Mouse (Mus musculus): ENCODE measurements around the gene Col16a1. TPM values are rescaled to one million over a fixed set of nuclear protein-coding genes. Genes with fewer than 3 reads are reported as not detected.

The Col16a1 gene
- polyA plus RNA-seq, 1 experiment from 2014 or later = 5.1 TPM

DNA sequence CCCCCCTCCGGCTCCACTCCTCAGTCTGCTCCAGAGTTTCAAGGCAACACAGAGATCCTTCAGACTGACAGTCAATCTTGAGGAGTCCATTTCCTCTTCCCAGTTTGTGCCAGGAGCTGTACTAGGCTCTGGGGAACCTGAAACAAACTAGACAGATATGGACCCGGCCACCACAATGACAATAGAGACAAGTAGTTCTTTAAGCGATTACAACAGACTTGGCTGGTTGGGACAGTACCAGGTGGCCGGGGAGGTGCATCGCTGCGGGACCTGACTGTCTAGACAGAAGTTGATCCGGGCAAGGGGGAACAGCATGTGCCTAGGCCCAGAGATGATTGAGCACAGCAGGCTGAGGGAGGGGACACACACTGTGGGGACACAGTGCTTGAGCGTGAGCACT, 53.5 kb downstream of the Col16a1 start:
- no peak for ATAC-seq (replicated peaks)
- H3K4me3 ChIP-seq = no peak overlapping the region
- H3K4me2 ChIP-seq (replicated peaks) = no peak overlapping the region
- no peaks in the 10 kb centered on the region for H3K9me3 ChIP-seq
- H3K27me3 ChIP-seq = 0 out of 2 replicates have a peak, but pooled peaks cover 8% of the 10 kb centered on the region
- no peak overlapping the region for H3K27ac ChIP-seq (replicated peaks)
- no peak overlapping the region for H3K9ac ChIP-seq (replicated peaks)
- H3K36me3 ChIP-seq = no peaks in the 10 kb centered on the region
- 18% methylated on average over 8 of the region's 8 CpGs for WGBS
- 0 out of 2 replicates have a peak, but pooled peaks cover 3% of the 10 kb centered on the region for H3K4me1 ChIP-seq

DNA sequence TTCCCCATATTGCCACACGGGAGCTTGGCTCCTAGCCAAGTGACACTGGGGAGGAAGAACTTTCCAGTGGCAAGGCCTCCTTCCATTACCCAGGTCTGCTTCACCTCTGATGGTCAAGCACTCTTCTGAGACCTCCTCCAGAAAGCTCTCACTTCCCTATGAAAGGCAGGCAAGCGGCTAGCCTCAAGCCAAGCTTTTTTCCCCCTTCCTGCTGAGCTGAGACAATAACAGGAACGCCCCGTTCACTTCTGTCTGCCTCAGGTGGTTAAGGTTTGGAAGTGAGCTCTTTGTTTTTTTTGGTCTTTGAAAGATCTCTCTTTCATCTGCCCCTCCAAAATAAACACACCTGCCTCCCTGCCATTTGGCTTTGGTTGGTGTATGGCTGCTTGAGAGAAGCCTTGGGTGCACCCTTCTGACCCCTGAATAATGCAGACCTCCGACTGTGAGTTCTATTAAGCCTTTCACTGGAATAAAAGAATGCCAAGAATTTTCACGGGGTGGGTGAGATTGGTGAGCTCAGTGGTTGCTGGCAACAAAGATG, 54.5 kb downstream of the Col16a1 start, which contains the start of gene Pef1:
Gene Pef1, plus strand, starts transcription at position 448 of the 541 bp plus-strand sequence.
- Histone ChIP-seq H3K27ac (replicated peaks) (no peak within 1 kb of the TSS), H3K9me3 (no peaks in the 10 kb centered on the region), H3K27me3 (0 out of 2 replicates have a peak, but pooled peaks cover 8% of the 10 kb centered on the region), H3K4me3 (no peak within 1 kb of the TSS), H3K4me2 (replicated peaks) (no peak within 1 kb of the TSS), H3K4me1 (peaks cover 3% of the 10 kb centered on the region; the same call in 1 of the 2 replicates), H3K9ac (replicated peaks) (no peak within 1 kb of the TSS), H3K36me3 (no peaks in the 10 kb centered on the region)
- ATAC-seq (replicated peaks) = no peak
- 3% methylated on average over 6 of the region's 6 CpGs for WGBS

DNA sequence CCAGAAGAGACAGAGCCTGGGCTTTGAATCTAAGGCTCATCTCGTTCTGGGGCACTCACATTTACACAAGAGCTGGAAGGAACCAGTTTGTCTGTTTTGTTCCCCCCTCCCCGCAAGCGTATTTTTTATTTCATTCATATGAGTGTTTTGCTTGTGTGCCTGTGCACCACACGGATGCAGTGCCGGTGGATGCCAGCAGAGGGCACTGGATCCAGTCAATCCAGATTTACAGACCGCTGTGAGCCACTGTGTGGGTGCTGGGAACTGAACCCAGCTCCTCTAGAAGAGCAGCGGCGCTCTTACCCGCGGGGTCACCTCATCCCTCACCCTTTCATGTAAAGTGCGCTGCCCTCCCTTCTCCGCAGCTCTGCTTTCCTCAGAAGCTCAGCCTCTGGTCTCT, 56.0 kb downstream of the Col16a1 start:
- ATAC-seq (replicated peaks) = no peak
- H3K4me2 ChIP-seq (replicated peaks) = no peak overlapping the region
- no peak overlapping the region for H3K27ac ChIP-seq (replicated peaks)
- no peak overlapping the region for H3K4me3 ChIP-seq
- no peaks in the 10 kb centered on the region for H3K36me3 ChIP-seq
- H3K27me3 ChIP-seq = 0 out of 2 replicates have a peak, but pooled peaks cover 8% of the 10 kb centered on the region
- H3K9me3 ChIP-seq = no peaks in the 10 kb centered on the region
- no peak overlapping the region for H3K9ac ChIP-seq (replicated peaks)
- peaks cover 12% of the 10 kb centered on the region for H3K4me1 ChIP-seq
- WGBS = 80% methylated on average over 12 of the region's 12 CpGs

DNA sequence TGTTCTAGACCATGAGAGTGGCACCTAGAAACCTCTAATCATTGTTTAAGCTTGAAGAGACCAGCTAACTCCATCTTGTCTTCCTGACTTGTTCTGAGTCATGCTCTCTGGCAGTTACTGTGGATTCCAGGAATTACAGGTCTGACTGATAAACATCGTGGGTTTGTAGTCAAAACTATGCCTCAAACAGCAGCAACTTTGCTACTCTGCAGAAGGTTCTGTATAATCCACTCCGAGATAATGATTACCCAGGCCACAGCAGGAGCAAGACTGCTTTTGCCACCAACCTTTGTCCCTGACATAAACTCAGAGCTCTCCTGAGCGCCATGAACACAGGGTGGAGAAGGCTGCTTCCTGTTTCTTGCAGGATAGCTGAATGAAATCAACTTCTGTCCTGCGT, 56.9 kb downstream of the Col16a1 start:
- peaks cover 16% of the 10 kb centered on the region for H3K4me1 ChIP-seq
- 0 out of 2 replicates have a peak, but pooled peaks cover 8% of the 10 kb centered on the region for H3K27me3 ChIP-seq
- no peak for ATAC-seq (replicated peaks)
- H3K4me2 ChIP-seq (replicated peaks) = no peak overlapping the region
- no peak overlapping the region for H3K27ac ChIP-seq (replicated peaks)
- 86% methylated on average over 4 of the region's 4 CpGs for WGBS
- no peak overlapping the region for H3K4me3 ChIP-seq
- no peaks in the 10 kb centered on the region for H3K9me3 ChIP-seq
- no peaks in the 10 kb centered on the region for H3K36me3 ChIP-seq
- no peak overlapping the region for H3K9ac ChIP-seq (replicated peaks)

DNA sequence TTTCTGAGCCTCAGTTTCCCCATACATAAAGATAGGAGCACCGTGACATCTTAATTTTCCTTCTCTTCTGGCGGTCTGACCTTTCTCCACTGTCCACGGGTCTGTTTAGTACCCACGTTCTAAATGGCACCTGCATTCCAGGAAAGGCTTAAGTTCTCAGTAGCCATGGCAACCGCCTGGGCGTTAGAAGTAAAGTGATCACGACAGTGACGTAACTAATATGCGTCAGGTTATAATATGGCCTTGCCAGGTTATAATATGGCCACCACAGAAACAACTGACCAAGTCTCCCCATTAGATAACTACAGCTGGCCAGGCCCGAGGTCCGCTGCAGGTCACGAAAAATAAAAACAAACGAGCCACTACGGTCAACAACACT, 59.4 kb downstream of the Col16a1 start:
- Histone ChIP-seq H3K36me3 (no peaks in the 10 kb centered on the region), H3K27me3 (no peaks in the 10 kb centered on the region), H3K9ac (replicated peaks) (peak overlapping the region; percentile 20; the same call in 1 of the 2 replicates), H3K4me1 (peaks cover 16% of the 10 kb centered on the region), H3K9me3 (no peaks in the 10 kb centered on the region), H3K4me3 (peak overlapping the region; percentile 66), H3K27ac (replicated peaks) (0 out of 2 replicates have a peak overlapping the region, but pooled peaks have one; percentile 58), H3K4me2 (replicated peaks) (peak overlapping the region; percentile 40)
- WGBS = 10% methylated on average over 14 of the region's 14 CpGs
- ATAC-seq (replicated peaks) = peak; percentile 36; the same call in 1 of the 2 replicates

DNA sequence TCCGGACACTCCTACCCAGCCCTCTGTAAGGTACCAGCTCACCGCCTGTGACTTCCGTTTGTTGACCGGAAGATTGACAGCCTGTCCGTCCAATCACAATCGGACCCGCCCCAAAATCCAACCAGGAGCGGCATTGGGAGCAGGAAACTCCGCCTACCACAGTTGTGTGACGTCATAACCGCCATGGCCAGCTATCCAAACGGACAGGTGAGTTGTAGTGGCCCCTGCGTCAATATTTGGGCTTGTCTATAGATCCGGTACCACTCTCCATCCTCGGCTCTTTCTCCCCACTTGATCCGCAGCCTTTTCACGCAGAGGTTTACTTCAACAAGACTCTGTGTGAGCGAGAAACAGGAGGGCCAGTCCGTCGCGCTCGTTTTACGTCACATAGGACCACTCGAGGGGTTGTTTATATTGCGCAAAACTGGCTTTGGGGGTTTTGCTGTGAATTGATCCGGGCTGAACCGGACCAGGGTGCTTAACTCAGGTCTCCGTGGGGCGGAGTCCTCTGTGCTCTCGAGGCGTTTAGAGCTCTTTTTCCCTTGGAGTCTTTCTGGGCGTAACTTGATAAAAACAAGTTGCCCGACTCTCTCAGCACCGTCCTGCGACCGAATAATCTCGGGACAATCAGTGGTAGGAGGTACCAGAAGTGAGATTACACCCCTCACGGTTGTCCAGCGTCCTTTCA, 59.9 kb downstream of the Col16a1 start:
- peak overlapping the region; percentile 58 for H3K27ac ChIP-seq (replicated peaks)
- H3K27me3 ChIP-seq = no peaks in the 10 kb centered on the region
- WGBS = under 1% methylated on average over 39 of the region's 39 CpGs

DNA sequence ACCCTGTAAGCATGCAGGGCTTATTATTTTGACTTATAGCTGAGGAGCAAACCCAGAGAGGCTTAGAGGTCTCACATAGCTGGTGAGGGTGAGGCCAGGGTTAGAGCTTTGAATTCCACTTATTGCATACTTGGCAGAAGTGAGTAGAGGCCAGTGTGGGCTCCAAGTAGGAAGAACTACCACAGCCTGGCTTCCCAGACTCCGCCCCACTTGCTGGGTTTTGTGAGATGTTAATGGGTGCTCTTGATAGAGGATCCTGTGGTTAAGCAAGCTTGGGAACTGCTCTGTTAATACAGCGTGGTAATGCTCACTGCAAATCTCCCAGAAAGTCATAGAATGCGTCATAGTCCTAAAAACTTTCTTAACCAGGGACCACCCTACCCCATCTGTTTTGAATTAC, 61.3 kb downstream of the Col16a1 start:
- no peaks in the 10 kb centered on the region for H3K9me3 ChIP-seq
- WGBS = 89% methylated on average over 3 of the region's 3 CpGs
- H3K4me2 ChIP-seq (replicated peaks) = no peak overlapping the region
- no peak overlapping the region for H3K27ac ChIP-seq (replicated peaks)
- no peak overlapping the region for H3K9ac ChIP-seq (replicated peaks)
- no peaks in the 10 kb centered on the region for H3K27me3 ChIP-seq
- H3K36me3 ChIP-seq = no peaks in the 10 kb centered on the region
- ATAC-seq (replicated peaks) = no peak
- H3K4me3 ChIP-seq = no peak overlapping the region
- peaks cover 16% of the 10 kb centered on the region for H3K4me1 ChIP-seq

More for the DNA sequence above, 59.9 kb downstream of the Col16a1 start:
- Histone ChIP-seq H3K4me2 (replicated peaks) (peak overlapping the region; percentile 62), H3K4me3 (peak overlapping the region; percentile 66), H3K4me1 (peaks cover 16% of the 10 kb centered on the region), H3K9me3 (no peaks in the 10 kb centered on the region), H3K36me3 (no peaks in the 10 kb centered on the region), H3K9ac (replicated peaks) (peak overlapping the region; percentile 51)
- ATAC-seq (replicated peaks) = peak; percentile 97

DNA sequence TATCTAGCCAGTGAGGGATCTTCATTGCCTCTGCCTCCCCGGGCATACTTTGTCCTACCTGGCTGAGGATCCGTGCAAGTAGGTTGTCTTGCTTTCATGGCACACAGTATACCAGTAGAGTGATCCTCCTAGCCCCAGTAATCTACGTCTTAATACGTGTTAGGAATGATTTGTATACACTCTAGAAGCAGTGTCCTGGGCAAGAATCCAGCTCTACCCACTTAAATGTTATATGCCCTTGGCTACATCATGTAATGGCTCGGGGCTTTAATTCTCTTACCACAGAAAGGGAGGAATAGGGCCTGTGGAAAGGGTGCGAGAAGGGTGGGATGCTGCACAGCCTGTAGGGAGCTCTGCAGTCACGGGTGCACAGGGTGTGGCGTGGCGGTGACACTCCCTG, 62.0 kb downstream of the Col16a1 start:
- Histone ChIP-seq H3K4me1 (peaks cover 16% of the 10 kb centered on the region), H3K4me2 (replicated peaks) (no peak overlapping the region), H3K4me3 (no peak overlapping the region), H3K36me3 (no peaks in the 10 kb centered on the region), H3K9ac (replicated peaks) (no peak overlapping the region), H3K9me3 (no peaks in the 10 kb centered on the region), H3K27ac (replicated peaks) (no peak overlapping the region), H3K27me3 (no peaks in the 10 kb centered on the region)
- WGBS = 94% methylated on average over 9 of the region's 9 CpGs
- ATAC-seq (replicated peaks) = no peak

DNA sequence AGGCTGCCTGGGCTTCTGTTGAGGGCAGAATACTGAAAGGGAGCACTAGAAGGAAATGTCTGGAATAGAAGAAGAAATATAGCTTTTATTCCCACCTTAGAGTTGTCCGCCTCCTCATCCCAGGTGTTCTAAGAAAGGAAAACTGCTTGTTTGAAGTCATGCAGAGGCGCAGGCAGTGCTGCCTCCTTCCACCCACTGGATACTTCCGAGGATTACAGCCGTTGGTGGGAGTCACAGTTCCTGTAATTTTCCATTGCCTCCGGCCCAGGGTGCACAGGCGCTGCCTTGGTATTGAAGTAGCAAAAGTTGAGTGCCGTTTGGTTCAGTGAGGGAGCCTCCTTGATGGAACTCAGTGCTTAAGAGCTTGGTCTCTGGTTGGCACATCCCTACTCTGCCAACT, 62.5 kb downstream of the Col16a1 start:
- no peak overlapping the region for H3K9ac ChIP-seq (replicated peaks)
- peaks cover 16% of the 10 kb centered on the region for H3K4me1 ChIP-seq
- no peak for ATAC-seq (replicated peaks)
- 89% methylated on average over 7 of the region's 7 CpGs for WGBS
- H3K36me3 ChIP-seq = no peaks in the 10 kb centered on the region
- H3K27me3 ChIP-seq = no peaks in the 10 kb centered on the region
- no peak overlapping the region for H3K27ac ChIP-seq (replicated peaks)
- no peak overlapping the region for H3K4me3 ChIP-seq
- no peaks in the 10 kb centered on the region for H3K9me3 ChIP-seq
- H3K4me2 ChIP-seq (replicated peaks) = no peak overlapping the region

DNA sequence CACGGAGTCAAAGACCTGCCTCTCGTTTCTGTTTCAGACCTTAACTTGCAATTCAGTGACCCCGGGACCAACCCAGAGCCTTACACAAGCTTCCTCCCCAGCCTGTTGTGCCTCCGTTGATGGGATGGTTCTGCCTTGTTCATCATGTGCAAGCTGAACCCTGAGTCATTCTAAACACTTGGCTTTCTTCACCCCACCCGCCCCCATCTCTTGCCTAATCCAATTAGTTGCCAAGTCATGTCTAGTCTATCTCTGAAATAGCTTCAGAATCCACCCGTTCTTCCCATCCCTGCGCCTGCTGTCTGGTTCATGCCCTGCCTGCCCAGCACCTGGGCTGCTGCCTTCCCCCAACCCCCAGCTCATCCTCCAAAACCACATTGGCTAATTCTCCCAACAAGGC, 64.7 kb downstream of the Col16a1 start:
- Histone ChIP-seq H3K9ac (replicated peaks) (no peak overlapping the region), H3K27me3 (no peaks in the 10 kb centered on the region), H3K4me1 (peaks cover 13% of the 10 kb centered on the region), H3K4me3 (no peak overlapping the region), H3K36me3 (0 out of 2 replicates have a peak, but pooled peaks cover 4% of the 10 kb centered on the region), H3K9me3 (no peaks in the 10 kb centered on the region), H3K27ac (replicated peaks) (no peak overlapping the region), H3K4me2 (replicated peaks) (no peak overlapping the region)
- ATAC-seq (replicated peaks) = no peak
- WGBS = 86% methylated on average over 7 of the region's 7 CpGs

DNA sequence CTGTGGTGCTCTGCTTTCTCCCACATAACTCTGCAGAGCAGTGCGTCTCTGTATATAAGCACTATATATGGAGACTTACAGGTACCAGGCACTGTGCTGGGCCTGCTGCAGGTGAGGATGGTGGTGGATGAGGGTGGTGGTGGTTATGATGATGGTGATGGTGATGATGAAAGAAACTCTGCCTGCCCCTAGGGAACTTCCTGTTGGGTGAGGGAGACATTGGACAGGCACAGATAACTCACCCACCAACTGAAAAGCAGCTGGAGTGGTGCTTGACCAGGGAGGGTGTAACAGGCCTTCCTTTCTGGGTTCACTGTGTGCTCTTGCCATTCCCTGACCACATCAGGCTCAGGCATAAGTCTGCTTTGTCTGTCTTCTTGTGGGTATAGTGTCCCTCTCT, 65.1 kb downstream of the Col16a1 start:
- ATAC-seq (replicated peaks) = no peak
- 100% methylated on average over 1 of the region's 1 CpGs for WGBS

DNA sequence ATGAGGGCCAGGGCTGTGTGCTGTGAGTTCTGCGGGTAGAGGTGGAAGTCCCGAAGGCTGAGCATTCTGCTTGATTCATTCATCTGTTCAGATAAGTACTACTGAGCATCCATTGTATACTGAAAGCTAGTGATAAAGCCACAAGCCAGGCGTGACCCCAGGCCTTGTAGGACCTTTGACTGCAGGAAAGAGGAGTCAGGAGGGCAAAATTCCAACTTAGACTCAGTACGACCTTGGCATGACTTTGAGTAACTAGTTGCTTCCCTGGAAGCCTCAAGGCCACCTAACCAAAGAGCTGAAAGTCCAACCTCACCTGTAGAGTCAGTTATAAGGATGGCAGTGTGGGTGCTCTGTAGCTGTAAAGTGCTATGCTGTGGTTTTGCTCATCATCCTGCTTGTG, 73.1 kb downstream of the Col16a1 start:
- no peaks in the 10 kb centered on the region for H3K4me1 ChIP-seq
- ATAC-seq (replicated peaks) = no peak
- no peak overlapping the region for H3K9ac ChIP-seq (replicated peaks)
- H3K9me3 ChIP-seq = no peaks in the 10 kb centered on the region
- H3K4me2 ChIP-seq (replicated peaks) = no peak overlapping the region
- H3K27ac ChIP-seq (replicated peaks) = no peak overlapping the region
- H3K27me3 ChIP-seq = no peaks in the 10 kb centered on the region
- H3K4me3 ChIP-seq = no peak overlapping the region
- 89% methylated on average over 4 of the region's 4 CpGs for WGBS
- peaks cover 17% of the 10 kb centered on the region; the same call in 1 of the 2 replicates for H3K36me3 ChIP-seq

More for the DNA sequence above, 65.1 kb downstream of the Col16a1 start:
- H3K27ac ChIP-seq (replicated peaks) = no peak overlapping the region
- peaks cover 13% of the 10 kb centered on the region for H3K4me1 ChIP-seq
- H3K36me3 ChIP-seq = 0 out of 2 replicates have a peak, but pooled peaks cover 4% of the 10 kb centered on the region
- no peaks in the 10 kb centered on the region for H3K27me3 ChIP-seq
- H3K9ac ChIP-seq (replicated peaks) = no peak overlapping the region
- no peak overlapping the region for H3K4me2 ChIP-seq (replicated peaks)
- H3K9me3 ChIP-seq = no peaks in the 10 kb centered on the region
- H3K4me3 ChIP-seq = no peak overlapping the region

Data from forebrain, embryonic 15.5 days (tissue).